Mouse (Mus musculus): ENCODE results near the gene Tapbp.

- TF ChIP-seq CTCF (IDR thresholded peaks at IDR 0.05; ENCODE audit: extremely low read depth, insufficient read depth, low read length) (no peak), POLR2A (IDR thresholded peaks at IDR 0.05; ENCODE audit: extremely low read depth, insufficient read depth, low read length) (no peak)
Measured at GRCm38 (mm10) chr17:33891357-33891756, 24.3 kb upstream of the Tapbp start.

All from cortical plate, adult 2 months (tissue).